Mouse (Mus musculus): Measurements from ENCODE around the gene Olfr222. TPM values are rescaled to one million over a fixed set of nuclear protein-coding genes. Genes with fewer than 3 reads are reported as not detected.
A peak's percentile ranks its signal among the peaks of the same experiment; 100 is the strongest.

Olfr222 gene
- total and polyA plus RNA-seq, 3 experiments = not detected

GRCm38 (mm10) chr11:59575726-59576125 lies 309 bp downstream of the Olfr222 start:
- no peak for DNase-seq (ENCODE audit: low read depth, low spot score)
- no peaks in the 10 kb centered on the region for H3K9me3 ChIP-seq (replicated peaks; ENCODE audit: insufficient read depth, low read length)
- H3K9ac ChIP-seq (ENCODE audit: control insufficient read depth, low read depth, low read length, poor library complexity, severe bottlenecking) = no peak overlapping the region
- H3K27me3 ChIP-seq (ENCODE audit: control insufficient read depth in 1 of 2, insufficient read depth in 2 of 2, low read length in 2 of 2) = peaks cover 6 to 13% of the 10 kb centered on the region in 2 experiments
- no peaks in the 10 kb centered on the region for H3K4me1 ChIP-seq (ENCODE audit: control insufficient read depth in 1 of 2, insufficient read depth in 2 of 2, low read length in 2 of 2)
- H3K27ac ChIP-seq (ENCODE audit: control insufficient read depth, low read depth, low read length) = no peak overlapping the region
- no peaks in the 10 kb centered on the region for H3K36me3 ChIP-seq (ENCODE audit: control insufficient read depth in 1 of 2, insufficient read depth in 2 of 2, low read length in 2 of 2)
- TF ChIP-seq CHD2 (IDR thresholded peaks at IDR 0.05; ENCODE audit: low read length) = no peak
- TF ChIP-seq BHLHE40 (IDR thresholded peaks at IDR 0.05; ENCODE audit: borderline replicate concordance, low read depth, low read length) = no peak
- no peak for TF ChIP-seq SIN3A (IDR thresholded peaks at IDR 0.05; ENCODE audit: low read length)
- TF ChIP-seq TBP (IDR thresholded peaks at IDR 0.05; ENCODE audit: low read depth, low read length) = no peak
- TF ChIP-seq TCF12 (IDR thresholded peaks at IDR 0.05; ENCODE audit: low read depth, low read length) = no peak
- no peak for TF ChIP-seq MEF2A (IDR thresholded peaks at IDR 0.05; ENCODE audit: extremely low read depth, insufficient replicate concordance, low read depth, low read length, poor library complexity, severe bottlenecking)
- no peak for TF ChIP-seq TAL1 (IDR thresholded peaks at IDR 0.05; ENCODE audit: low read length)
- no peak for TF ChIP-seq JUND (IDR thresholded peaks at IDR 0.05; ENCODE audit: low read depth, low read length)
- TF ChIP-seq USF1 (IDR thresholded peaks at IDR 0.05; ENCODE audit: low read depth, low read length) = no peak
- TF ChIP-seq MXI1 (IDR thresholded peaks at IDR 0.05; ENCODE audit: low read depth, low read length) = no peak
- no peak for TF ChIP-seq POLR2AphosphoS5 (IDR thresholded peaks at IDR 0.05; ENCODE audit: borderline replicate concordance, low read depth, low read length)
- TF ChIP-seq MAZ (IDR thresholded peaks at IDR 0.05; ENCODE audit: low read depth, low read length) = no peak
- no peak for TF ChIP-seq ELF1 (IDR thresholded peaks at IDR 0.05; ENCODE audit: low read depth, low read length)
- TF ChIP-seq ZKSCAN1 (IDR thresholded peaks at IDR 0.05; ENCODE audit: low read depth, low read length) = no peak
- TF ChIP-seq POLR2AphosphoS2 (IDR thresholded peaks at IDR 0.05; ENCODE audit: low read length) = no peak
- no peak for TF ChIP-seq SMC3 (IDR thresholded peaks at IDR 0.05; ENCODE audit: low read depth, low read length)
- H3K4me3 ChIP-seq (ENCODE audit: control insufficient read depth in 1 of 2, insufficient read depth in 1 of 2, low read depth in 2 of 2, low read length in 2 of 2) = no peak overlapping the region
- no peaks in the 10 kb centered on the region for H3K79me2 ChIP-seq (ENCODE audit: control insufficient read depth, insufficient read depth, low read length, poor library complexity)

GRCm38 (mm10) chr11:59569306-59569705 lies 6.7 kb downstream of the Olfr222 start:
- H3K27ac ChIP-seq (ENCODE audit: control insufficient read depth, low read depth, low read length) = no peak overlapping the region
- H3K4me3 ChIP-seq (ENCODE audit: control insufficient read depth in 1 of 2, insufficient read depth in 1 of 2, low read depth in 2 of 2, low read length in 2 of 2) = no peak overlapping the region
- no peaks in the 10 kb centered on the region for H3K79me2 ChIP-seq (ENCODE audit: control insufficient read depth, insufficient read depth, low read length, poor library complexity)
- no peaks in the 10 kb centered on the region for H3K36me3 ChIP-seq (ENCODE audit: control insufficient read depth in 1 of 2, insufficient read depth in 2 of 2, low read length in 2 of 2)
- peaks cover 2 to 5% of the 10 kb centered on the region in 2 experiments; a peak in 3 of 4 replicates for H3K27me3 ChIP-seq (ENCODE audit: control insufficient read depth in 1 of 2, insufficient read depth in 2 of 2, low read length in 2 of 2)
- H3K4me1 ChIP-seq (ENCODE audit: control insufficient read depth in 1 of 2, insufficient read depth in 2 of 2, low read length in 2 of 2) = no peaks in the 10 kb centered on the region
- no peaks in the 10 kb centered on the region for H3K9me3 ChIP-seq (replicated peaks; ENCODE audit: insufficient read depth, low read length)
- no peak overlapping the region for H3K9ac ChIP-seq (ENCODE audit: control insufficient read depth, low read depth, low read length, poor library complexity, severe bottlenecking)
- peak; percentile 59 for DNase-seq (ENCODE audit: low read depth, low spot score)
- no peak for TF ChIP-seq USF1 (IDR thresholded peaks at IDR 0.05; ENCODE audit: low read depth, low read length)
- TF ChIP-seq ELF1 (IDR thresholded peaks at IDR 0.05; ENCODE audit: low read depth, low read length) = no peak
- no peak for TF ChIP-seq KAT2A (conservative IDR thresholded peaks at IDR 0.05; ENCODE audit: low read depth, low read length)
- TF ChIP-seq CTCF (IDR thresholded peaks at IDR 0.05 in 2 of 3, conservative IDR thresholded peaks at IDR 0.05 in 1 of 3; ENCODE audit: control insufficient read depth in 1 of 3, insufficient read depth in 1 of 3, low read depth in 2 of 3, low read length in 3 of 3, poor library complexity in 1 of 3, severe bottlenecking in 1 of 3) = peak; percentile 67 to 90 (median 83)
- no peak for TF ChIP-seq POLR2A (IDR thresholded peaks at IDR 0.05; ENCODE audit: control insufficient read depth in 1 of 2, insufficient read depth in 1 of 2, low read depth in 1 of 2, low read length in 2 of 2, poor library complexity in 1 of 2)
- no peak for TF ChIP-seq NELFE (IDR thresholded peaks at IDR 0.05; ENCODE audit: low read depth, low read length)
- TF ChIP-seq CHD2 (IDR thresholded peaks at IDR 0.05; ENCODE audit: low read length) = no peak
- no peak for TF ChIP-seq BHLHE40 (IDR thresholded peaks at IDR 0.05; ENCODE audit: borderline replicate concordance, low read depth, low read length)
- TF ChIP-seq E2F4 (IDR thresholded peaks at IDR 0.05; ENCODE audit: borderline replicate concordance, low read depth, low read length) = no peak
- no peak for TF ChIP-seq TAL1 (IDR thresholded peaks at IDR 0.05; ENCODE audit: low read length)
- no peak for TF ChIP-seq EP300 (IDR thresholded peaks at IDR 0.05; ENCODE audit: low read depth in 1 of 2, low read length in 2 of 2)
- TF ChIP-seq USF2 (IDR thresholded peaks at IDR 0.05; ENCODE audit: borderline replicate concordance in 1 of 2, insufficient read depth in 1 of 2, low read depth in 1 of 2, low read length in 2 of 2) = no peak
- TF ChIP-seq POLR2AphosphoS2 (IDR thresholded peaks at IDR 0.05; ENCODE audit: low read length) = no peak
- TF ChIP-seq NRF1 (IDR thresholded peaks at IDR 0.05; ENCODE audit: insufficient read depth, low read depth, low read length, poor library complexity, severe bottlenecking) = no peak
- peak; percentile 70 for TF ChIP-seq ZNF384 (IDR thresholded peaks at IDR 0.05; ENCODE audit: low read depth, low read length)
- no peak for TF ChIP-seq JUND (IDR thresholded peaks at IDR 0.05; ENCODE audit: low read depth, low read length)
- TF ChIP-seq ETS1 (IDR thresholded peaks at IDR 0.05; ENCODE audit: low read depth, low read length) = no peak
- no peak for TF ChIP-seq MEF2A (IDR thresholded peaks at IDR 0.05; ENCODE audit: extremely low read depth, insufficient replicate concordance, low read depth, low read length, poor library complexity, severe bottlenecking)
- TF ChIP-seq MYB (IDR thresholded peaks at IDR 0.05; ENCODE audit: low read depth, low read length) = no peak
- no peak for TF ChIP-seq SIN3A (IDR thresholded peaks at IDR 0.05; ENCODE audit: low read length)
- no peak for TF ChIP-seq MAX (IDR thresholded peaks at IDR 0.05; ENCODE audit: low read length)
- no peak for TF ChIP-seq GATA1 (IDR thresholded peaks at IDR 0.05; ENCODE audit: low read depth, low read length)
- no peak for TF ChIP-seq MAFK (IDR thresholded peaks at IDR 0.05; ENCODE audit: borderline replicate concordance, low read depth, low read length)
- TF ChIP-seq HCFC1 (IDR thresholded peaks at IDR 0.05; ENCODE audit: low read depth, low read length) = no peak
- TF ChIP-seq TCF12 (IDR thresholded peaks at IDR 0.05; ENCODE audit: low read depth, low read length) = no peak

Measured in MEL (cell line).